Mouse (Mus musculus) lung, adult 2 months (tissue): Measurements from ENCODE around the gene Zfp536. TPM values are rescaled to one million over a fixed set of nuclear protein-coding genes. Genes with fewer than 3 reads are reported as not detected.

Experiments used
- DNase-seq: peaks from one replicate; pipeline ENCODE4 v3.0.0; 2022
- H3K4me1 ChIP-seq: fragments of 200-500 bp; 2 replicates; pipeline ENCODE4 v1.6.1; 2011; ENCODE audit warnings: low read length; ENCODE audit not compliant: control insufficient read depth, insufficient read depth
- H3K4me3 ChIP-seq: fragments of 200-500 bp; replicated peaks from 2 replicates; pipeline ENCODE3; 2011; ENCODE audit warnings: low read depth, mild to moderate bottlenecking, control low read depth, low read length; ENCODE audit errors: extremely low read depth
- CTCF ChIP-seq: fragments of 200-500 bp; IDR thresholded peaks from 2 replicates; pipeline ENCODE4 v1.5.1; 2011; ENCODE audit warnings: mild to moderate bottlenecking, low read length, control low read depth; ENCODE audit not compliant: insufficient read depth
- POLR2A ChIP-seq: fragments of 200-500 bp; IDR thresholded peaks from 2 replicates; pipeline ENCODE4 v1.6.1; 2011; ENCODE audit warnings: low read depth, mild to moderate bottlenecking, control low read depth, low read length, borderline replicate concordance; ENCODE audit errors: extremely low read depth
- WGBS: fragments of 180-500 bp; shearing (Covaris S2); methylation state at CpG from one replicate; pipeline ENCODE4 v1.1.7; 2018; 5-methylcytosine and 5-hydroxymethylcytosine counted together
- polyA plus RNA-seq: library from polyadenylated mRNA; depleted of rRNA; stranded (reverse); fragments of >200 nt; gene quantifications from 2 replicates; pipeline ENCODE4 v1.2.3, GENCODE M21; 2012; rRNA removed

Gene Zfp536
- 0.15 and 0.43 TPM in 2 replicates for polyA plus RNA-seq

DNA sequence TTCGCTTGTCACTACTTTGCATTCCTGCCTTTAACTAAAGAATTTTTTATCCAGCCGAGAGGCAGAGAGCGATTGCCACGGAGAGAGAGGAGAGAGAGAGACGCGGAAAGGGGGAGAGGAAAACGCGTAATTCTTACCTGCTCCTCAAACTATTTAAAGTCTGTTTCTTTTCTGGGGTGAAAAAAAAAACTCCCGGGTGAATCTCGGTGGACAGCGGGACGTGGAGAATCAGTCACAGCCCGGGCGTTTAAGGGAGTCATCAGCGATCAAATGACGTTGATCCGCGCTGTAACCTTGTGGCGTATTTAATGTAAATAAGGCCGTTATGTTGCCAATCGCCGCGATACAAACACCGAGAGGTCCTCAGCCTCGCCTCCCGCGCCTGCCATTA is at the start of gene Zfp536:
Gene Zfp536, minus strand, starts transcription at position 330 of the 391 bp plus-strand sequence.
- WGBS = 4% methylated on average over 27 of the region's 27 CpGs
- DNase-seq = no peak
- TF ChIP-seq CTCF = no peak
- TF ChIP-seq POLR2A = no peak
- Histone ChIP-seq H3K4me3 (no peak within 1 kb of the TSS), H3K4me1 (peaks cover 2% of the 10 kb centered on the region; the same call in 1 of the 2 replicates)

- TF ChIP-seq POLR2A = no peak
- TF ChIP-seq CTCF = no peak
- no peak for DNase-seq
- Histone ChIP-seq H3K4me3 (no peak overlapping the region), H3K4me1 (no peaks in the 10 kb centered on the region)
- WGBS = 54% methylated on average over 11 of the region's 11 CpGs
These were observed 47.3 kb upstream of the Zfp536 start for GRCm38 (mm10) chr7:37820670-37821301.

- Histone ChIP-seq H3K4me1 (no peaks in the 10 kb centered on the region), H3K4me3 (no peak overlapping the region)
- TF ChIP-seq CTCF = no peak
- no peak for TF ChIP-seq POLR2A
- 76% methylated on average over 8 of the region's 8 CpGs for WGBS
- no peak for DNase-seq
These were observed 45.3 kb upstream of the Zfp536 start for GRCm38 (mm10) chr7:37818631-37819340.

DNA sequence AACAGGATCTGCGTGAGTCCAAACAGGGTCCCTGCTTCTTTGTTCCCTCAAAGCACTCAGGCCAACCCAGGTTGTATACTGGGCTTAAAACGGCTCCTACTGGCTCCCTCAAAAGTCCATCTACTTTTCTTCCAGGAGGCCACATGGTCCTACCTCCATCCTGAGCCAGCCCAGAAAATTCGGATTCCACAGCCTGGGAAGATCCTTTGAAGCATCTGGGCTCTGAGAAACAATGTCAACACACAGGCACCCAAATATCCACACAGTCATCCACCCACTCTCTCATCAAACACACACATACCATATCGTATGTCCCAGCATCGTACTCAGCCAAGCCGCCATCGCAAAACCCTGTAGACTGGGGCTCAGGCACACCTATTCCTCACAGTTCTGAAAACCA is 43.5 kb upstream of the Zfp536 start:
- 84% methylated on average over 7 of the region's 7 CpGs for WGBS
- H3K4me3 ChIP-seq = no peak overlapping the region
- no peak for DNase-seq
- TF ChIP-seq POLR2A = no peak
- H3K4me1 ChIP-seq = no peaks in the 10 kb centered on the region

DNA sequence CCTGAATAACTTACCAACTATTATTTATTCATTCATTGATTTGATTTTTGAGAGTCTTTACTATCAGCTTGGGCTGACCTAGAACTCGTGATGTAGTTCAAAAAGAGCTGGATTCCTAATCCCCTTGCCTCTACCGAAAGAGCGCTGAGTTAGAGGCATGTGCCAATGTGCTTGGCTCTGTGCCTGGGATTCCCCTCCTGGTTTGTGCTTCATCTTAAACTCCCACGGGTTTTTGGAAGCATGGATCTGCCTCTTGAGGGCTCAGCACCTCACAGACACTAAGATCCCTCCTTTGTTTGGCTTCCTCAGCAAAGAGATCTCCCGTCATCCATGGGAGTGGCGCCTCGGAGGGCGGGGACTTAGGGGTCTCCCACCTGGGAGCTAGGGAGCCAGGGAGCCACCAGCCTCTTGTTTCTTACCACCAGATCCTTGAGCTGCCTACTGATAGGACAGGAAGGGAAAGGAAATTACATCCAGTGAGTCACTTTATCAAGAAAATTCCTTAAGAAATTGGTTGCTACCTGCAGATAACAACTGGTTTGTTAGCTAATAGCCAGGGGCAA is 41.5 kb upstream of the Zfp536 start:
- TF ChIP-seq POLR2A (no peak), CTCF (no peak)
- no peak for DNase-seq
- WGBS = 52% methylated on average over 8 of the region's 8 CpGs
- H3K4me1 ChIP-seq = no peaks in the 10 kb centered on the region
- no peak overlapping the region for H3K4me3 ChIP-seq

DNA sequence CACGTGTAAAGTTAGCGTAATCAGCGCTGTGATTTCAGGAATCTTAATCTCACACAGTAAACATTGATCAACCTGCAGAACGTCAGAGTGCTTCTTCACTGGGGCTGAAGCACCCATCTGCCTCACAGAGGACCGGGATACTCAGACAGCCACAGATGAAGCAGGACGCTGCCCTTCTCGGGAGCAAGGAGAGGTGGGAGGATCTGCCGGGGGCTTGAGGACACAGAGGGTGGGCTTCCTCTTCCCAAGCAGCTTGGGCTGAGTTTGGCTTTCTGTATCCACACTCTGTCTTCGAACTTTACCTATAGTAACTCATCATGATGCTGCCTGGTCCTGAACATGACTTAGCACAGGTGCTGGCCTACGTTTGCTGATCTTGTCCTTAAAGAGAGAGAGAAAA is 40.2 kb upstream of the Zfp536 start:
- H3K4me3 ChIP-seq = no peak overlapping the region
- 63% methylated on average over 10 of the region's 10 CpGs for WGBS
- H3K4me1 ChIP-seq = no peaks in the 10 kb centered on the region
- no peak for DNase-seq
- TF ChIP-seq CTCF (no peak), POLR2A (no peak)

DNA sequence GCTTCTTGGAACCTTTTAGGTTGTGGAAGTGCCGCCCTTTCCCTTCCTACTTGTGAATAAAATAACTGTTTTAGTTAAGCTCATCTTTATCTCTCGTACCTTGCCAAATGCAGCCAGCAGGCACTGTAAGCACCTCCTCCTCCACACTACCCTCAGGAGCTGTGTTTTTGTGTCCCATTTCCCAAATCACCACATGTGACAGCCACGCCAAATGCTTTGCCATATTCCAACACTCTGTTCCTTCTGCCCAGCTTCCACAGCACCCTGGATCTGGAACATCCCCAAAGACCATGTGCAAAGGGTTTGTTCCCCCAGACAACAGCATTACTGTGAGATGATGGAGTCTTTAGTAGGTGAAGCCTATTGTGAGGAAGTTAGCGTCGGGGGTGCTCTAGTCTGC is 36.5 kb upstream of the Zfp536 start:
- no peak for DNase-seq
- Histone ChIP-seq H3K4me1 (no peaks in the 10 kb centered on the region), H3K4me3 (no peak overlapping the region)
- no peak for TF ChIP-seq POLR2A
- TF ChIP-seq CTCF = no peak
- 84% methylated on average over 5 of the region's 5 CpGs for WGBS

DNA sequence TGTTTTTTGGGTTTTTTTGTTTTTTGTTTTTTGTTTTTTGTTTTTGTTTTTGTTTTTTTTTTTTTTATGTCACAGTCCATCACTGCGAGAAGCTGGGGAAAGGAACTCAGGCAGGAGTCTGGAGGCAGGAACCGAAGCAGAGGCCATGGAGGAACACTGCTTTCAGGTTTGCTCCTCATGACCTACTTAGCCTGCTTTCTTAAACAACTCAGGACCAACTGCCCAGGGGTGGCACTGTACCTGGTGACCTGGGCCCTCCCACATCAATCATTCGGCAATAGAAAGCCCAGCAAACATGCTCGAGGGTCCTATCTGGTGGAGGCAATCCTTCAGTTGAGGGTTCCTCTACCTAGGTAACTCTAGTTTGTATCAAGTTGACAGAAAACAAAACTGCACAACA is 35.6 kb upstream of the Zfp536 start:
- no peak overlapping the region for H3K4me3 ChIP-seq
- no peaks in the 10 kb centered on the region for H3K4me1 ChIP-seq
- DNase-seq = no peak
- TF ChIP-seq CTCF = no peak
- TF ChIP-seq POLR2A = no peak
- 75% methylated on average over 4 of the region's 4 CpGs for WGBS

DNA sequence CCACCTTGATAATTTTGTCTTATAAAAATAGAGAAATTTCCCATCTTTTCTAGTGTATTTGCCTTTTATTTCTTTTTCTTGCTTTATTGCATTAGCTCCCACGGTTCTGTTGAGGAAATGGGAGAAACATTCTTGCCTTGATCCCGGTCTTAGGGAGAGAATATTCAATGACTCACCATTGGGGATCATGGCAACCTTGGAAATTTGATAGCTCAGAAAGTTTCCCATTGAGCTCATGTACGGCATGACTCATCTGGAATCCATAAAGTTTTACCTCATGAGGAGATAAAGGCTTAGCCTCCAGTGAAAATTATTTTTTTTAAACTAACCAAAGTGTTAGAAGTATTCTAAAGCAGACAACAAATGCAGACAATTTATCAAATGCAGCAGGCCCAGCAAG is 27.7 kb upstream of the Zfp536 start:
- no peak for DNase-seq
- TF ChIP-seq CTCF (no peak), POLR2A (no peak)
- no peaks in the 10 kb centered on the region for H3K4me1 ChIP-seq
- WGBS = 67% methylated on average over 3 of the region's 3 CpGs
- H3K4me3 ChIP-seq = no peak overlapping the region

DNA sequence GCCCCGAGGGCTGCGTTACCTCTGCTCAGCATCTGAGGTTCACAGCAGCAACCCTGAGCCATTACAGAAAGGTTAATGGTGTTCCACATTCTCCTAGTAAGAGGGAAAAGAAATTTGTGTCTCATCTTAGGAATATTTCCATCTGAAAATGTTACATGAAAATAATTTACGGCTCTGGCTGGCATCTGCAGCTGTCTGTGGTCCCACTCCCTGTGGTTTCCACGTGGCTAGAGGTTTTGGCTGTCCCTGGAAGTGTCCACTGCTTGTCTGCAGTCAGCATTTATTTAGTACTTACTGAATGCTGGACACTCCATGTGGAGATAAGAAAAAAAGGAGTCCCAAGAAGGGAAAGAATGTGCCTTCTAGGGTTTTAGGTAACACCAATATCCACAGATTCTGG is 15.3 kb upstream of the Zfp536 start:
- no peak for TF ChIP-seq CTCF
- Histone ChIP-seq H3K4me3 (no peak overlapping the region), H3K4me1 (no peaks in the 10 kb centered on the region)
- DNase-seq = no peak
- WGBS = 69% methylated on average over 4 of the region's 4 CpGs
